In genomic region chr9:4311162-4311561, GRCm38 (mm10) we compare ENCODE assay signal across 11 mouse cellular contexts. TPM values are rescaled to one million over a fixed set of nuclear protein-coding genes. Genes with fewer than 3 reads are reported as not detected.
DNase-seq lines count a peak whose midpoint lies in the region; ATAC-seq and TF ChIP-seq lines count a peak whose summit lies in the region.
"Had no signal": no experiment of that assay in that cellular context is flagged by ENCODE, and none has a peak within 500 bp of the region (broad histone marks: within the 10 kb centered on the region; RNA-seq: fewer than 3 reads in every experiment).

No protein-coding gene starts in this region.

- peak overlapping the region; percentile 75; the same call in 1 of the 2 replicates for H3K4me2 ChIP-seq in midbrain, embryonic 12.5 days (replicated peaks)
- no peak overlapping the region for H3K4me2 ChIP-seq in midbrain, embryonic 11.5 days
- H3K4me2 ChIP-seq in hindbrain, embryonic 12.5 days (replicated peaks): peak overlapping the region; percentile 69; the same call in 1 of the 2 replicates
- H3K4me2 ChIP-seq in midbrain, postnatal 0 days (ENCODE audit: low read depth, low read length, poor library complexity, severe bottlenecking): peak overlapping the region; percentile 53
- no peak overlapping the region for H3K4me2 ChIP-seq in forebrain, embryonic 14.5 days (ENCODE audit: low read length)

- peaks cover 13% of the 10 kb centered on the region for H3K4me1 ChIP-seq in midbrain, embryonic 12.5 days
- peaks cover 11% of the 10 kb centered on the region for H3K4me1 ChIP-seq in midbrain, embryonic 11.5 days (ENCODE audit: control insufficient read depth, insufficient read depth, low read length)
- H3K4me1 ChIP-seq in hindbrain, embryonic 12.5 days: peaks cover 14% of the 10 kb centered on the region
- peaks cover 8% of the 10 kb centered on the region; the same call in 1 of the 2 replicates for H3K4me1 ChIP-seq in midbrain, postnatal 0 days (ENCODE audit: insufficient read depth, low read length)
- peaks cover 16% of the 10 kb centered on the region for H3K4me1 ChIP-seq in forebrain, embryonic 14.5 days (ENCODE audit: control insufficient read depth, insufficient read depth, low read length)

- peak; percentile 40 for DNase-seq in cerebellum, adult 9-10 months
- DNase-seq in cerebellum, postnatal 14 days: no peak
- no peak for DNase-seq in midbrain, embryonic 11.5 days (ENCODE audit: low spot score, missing footprints)
- DNase-seq in midbrain, postnatal 0 days (ENCODE audit: low spot score): no peak
- no peak for DNase-seq in right cerebral cortex, postnatal 25 days
- DNase-seq in forebrain, embryonic 14.5 days (ENCODE audit: low spot score): no peak
- DNase-seq: thymus, adult 18-20 months had no signal

- WGBS in midbrain, embryonic 12.5 days: 89% methylated on average over 3 of the region's 3 CpGs
- 90% methylated on average over 3 of the region's 3 CpGs for WGBS in midbrain, embryonic 11.5 days
- 84% methylated on average over 3 of the region's 3 CpGs for WGBS in hindbrain, embryonic 12.5 days
- 90% methylated on average over 3 of the region's 3 CpGs for WGBS in midbrain, postnatal 0 days
- 82% methylated on average over 3 of the region's 3 CpGs for WGBS in forebrain, embryonic 14.5 days

- no peaks in the 10 kb centered on the region for H3K9me3 ChIP-seq in midbrain, embryonic 12.5 days
- no peaks in the 10 kb centered on the region for H3K9me3 ChIP-seq in midbrain, embryonic 11.5 days (ENCODE audit: control insufficient read depth, low read length)
- H3K9me3 ChIP-seq in hindbrain, embryonic 12.5 days (replicated peaks): no peaks in the 10 kb centered on the region
- H3K9me3 ChIP-seq in midbrain, postnatal 0 days (ENCODE audit: low read length): no peaks in the 10 kb centered on the region
- no peaks in the 10 kb centered on the region for H3K9me3 ChIP-seq in forebrain, embryonic 14.5 days (replicated peaks; ENCODE audit: control insufficient read depth, low read length)
- H3K9me3 ChIP-seq: forebrain, embryonic 12.5 days; heart, embryonic 12.5 days had no signal

- no peak overlapping the region for H3K9ac ChIP-seq in midbrain, embryonic 12.5 days (replicated peaks)
- no peak overlapping the region for H3K9ac ChIP-seq in midbrain, embryonic 11.5 days (ENCODE audit: low read length)
- no peak overlapping the region for H3K9ac ChIP-seq in hindbrain, embryonic 12.5 days
- H3K9ac ChIP-seq in midbrain, postnatal 0 days (replicated peaks; ENCODE audit: low read length, poor library complexity, severe bottlenecking): no peak overlapping the region
- no peak overlapping the region for H3K9ac ChIP-seq in forebrain, embryonic 14.5 days (ENCODE audit: low read length)

- H3K27ac ChIP-seq in midbrain, embryonic 12.5 days (replicated peaks): no peak overlapping the region
- no peak overlapping the region for H3K27ac ChIP-seq in midbrain, embryonic 11.5 days (ENCODE audit: low read depth, low read length)
- H3K27ac ChIP-seq in hindbrain, embryonic 12.5 days: no peak overlapping the region
- H3K27ac ChIP-seq in midbrain, postnatal 0 days (ENCODE audit: low read depth, low read length): no peak overlapping the region
- H3K27ac ChIP-seq in forebrain, embryonic 14.5 days (ENCODE audit: low read depth, low read length): no peak overlapping the region
- H3K27ac ChIP-seq: forebrain, embryonic 12.5 days had no signal

- no peaks in the 10 kb centered on the region for H3K36me3 ChIP-seq in midbrain, embryonic 12.5 days
- H3K36me3 ChIP-seq in midbrain, embryonic 11.5 days (ENCODE audit: control insufficient read depth, insufficient read depth, low read length): no peaks in the 10 kb centered on the region
- H3K36me3 ChIP-seq in hindbrain, embryonic 12.5 days: no peaks in the 10 kb centered on the region
- H3K36me3 ChIP-seq in midbrain, postnatal 0 days (ENCODE audit: insufficient read depth, low read length): 0 out of 2 replicates have a peak, but pooled peaks cover 3% of the 10 kb centered on the region
- no peaks in the 10 kb centered on the region for H3K36me3 ChIP-seq in forebrain, embryonic 14.5 days (ENCODE audit: control insufficient read depth, insufficient read depth, low read length)
- H3K36me3 ChIP-seq: forebrain, embryonic 12.5 days had no signal

- H3K4me3 ChIP-seq in midbrain, embryonic 12.5 days: no peak overlapping the region
- no peak overlapping the region for H3K4me3 ChIP-seq in midbrain, embryonic 11.5 days (ENCODE audit: low read depth, low read length)
- H3K4me3 ChIP-seq in hindbrain, embryonic 12.5 days: no peak overlapping the region
- no peak overlapping the region for H3K4me3 ChIP-seq in midbrain, postnatal 0 days (ENCODE audit: low read depth, low read length)
- no peak overlapping the region for H3K4me3 ChIP-seq in forebrain, embryonic 14.5 days (ENCODE audit: low read depth, low read length)

- peak; percentile 34; the same call in 1 of the 2 replicates for TF ChIP-seq CTCF in midbrain, postnatal 0 days (IDR thresholded peaks at IDR 0.05)

- no peak for ATAC-seq in midbrain, embryonic 12.5 days (ENCODE audit: low FRiP score, low read depth)
- ATAC-seq in midbrain, embryonic 11.5 days (ENCODE audit: low FRiP score): no peak
- ATAC-seq in hindbrain, embryonic 12.5 days (ENCODE audit: low FRiP score): no peak
- ATAC-seq in midbrain, postnatal 0 days (ENCODE audit: low FRiP score): no peak
- ATAC-seq in forebrain, embryonic 14.5 days: no peak

- no peaks in the 10 kb centered on the region for H3K27me3 ChIP-seq in midbrain, embryonic 12.5 days
- H3K27me3 ChIP-seq in midbrain, embryonic 11.5 days (ENCODE audit: control insufficient read depth, insufficient read depth, low read length): no peaks in the 10 kb centered on the region
- H3K27me3 ChIP-seq in hindbrain, embryonic 12.5 days: no peaks in the 10 kb centered on the region
- no peaks in the 10 kb centered on the region for H3K27me3 ChIP-seq in midbrain, postnatal 0 days (ENCODE audit: insufficient read depth, low read length)
- H3K27me3 ChIP-seq in forebrain, embryonic 14.5 days (replicated peaks; ENCODE audit: control insufficient read depth, insufficient read depth, low read length): no peaks in the 10 kb centered on the region
- H3K27me3 ChIP-seq: forebrain, embryonic 12.5 days; heart, embryonic 12.5 days had no signal

RNA-seq across cellular contexts. Expression of gene Kbtbd3, which starts 1.5 kb away (rescaled TPM):
- 9.9 and 10.4 TPM in 2 replicates for polyA plus RNA-seq in midbrain, embryonic 12.5 days (2016; fragmentation: Nextera tagmentation; extraction: Ambion mirVana)
- polyA plus RNA-seq in midbrain, embryonic 11.5 days (2014; fragmentation: Nextera tagmentation; extraction: Ambion mirVana): 8.1 and 8.3 TPM in 2 replicates
- 9.1 and 10.0 TPM in 2 replicates for polyA plus RNA-seq in hindbrain, embryonic 12.5 days (2016; fragmentation: Nextera tagmentation; extraction: Ambion mirVana)
- total RNA-seq in midbrain, postnatal 0 days (2014; rRNA removed): 9.8 and 12.3 TPM in 2 replicates
- polyA plus RNA-seq in midbrain, postnatal 0 days (2015; fragmentation: Nextera tagmentation; extraction: Ambion mirVana): 9.3 and 9.8 TPM in 2 replicates
- 6.6 and 8.3 TPM in 2 replicates for polyA plus RNA-seq in forebrain, embryonic 14.5 days (2014; fragmentation: Nextera tagmentation; extraction: Ambion mirVana)

RNA-seq across cellular contexts. Expression of gene Aasdhppt, which starts 1.9 kb away (rescaled TPM):
- 31.6 and 34.0 TPM in 2 replicates for polyA plus RNA-seq in midbrain, embryonic 12.5 days (2016; fragmentation: Nextera tagmentation; extraction: Ambion mirVana)
- 38.0 and 40.6 TPM in 2 replicates for polyA plus RNA-seq in midbrain, embryonic 11.5 days (2014; fragmentation: Nextera tagmentation; extraction: Ambion mirVana)
- 32.7 and 35.9 TPM in 2 replicates for polyA plus RNA-seq in hindbrain, embryonic 12.5 days (2016; fragmentation: Nextera tagmentation; extraction: Ambion mirVana)
- 21.5 and 31.7 TPM in 2 replicates for total RNA-seq in midbrain, postnatal 0 days (2014; rRNA removed)
- polyA plus RNA-seq in midbrain, postnatal 0 days (2015; fragmentation: Nextera tagmentation; extraction: Ambion mirVana): 29.2 and 29.8 TPM in 2 replicates
- 32.9 and 40.5 TPM in 2 replicates for polyA plus RNA-seq in forebrain, embryonic 14.5 days (2014; fragmentation: Nextera tagmentation; extraction: Ambion mirVana)

Comparison
In these comparisons a context has a peak if more than half of its experiments do, and no peak if none do; other contexts are left out.
1. H3K4me2 ChIP-seq: peak in midbrain, embryonic 12.5 days (single experiment), hindbrain, embryonic 12.5 days (single experiment) and midbrain, postnatal 0 days (single experiment); none in midbrain, embryonic 11.5 days (single experiment) and forebrain, embryonic 14.5 days (single experiment).